Mouse (Mus musculus): ENCODE measurements around the gene Pdk4.

Gene Pdk4

DNA sequence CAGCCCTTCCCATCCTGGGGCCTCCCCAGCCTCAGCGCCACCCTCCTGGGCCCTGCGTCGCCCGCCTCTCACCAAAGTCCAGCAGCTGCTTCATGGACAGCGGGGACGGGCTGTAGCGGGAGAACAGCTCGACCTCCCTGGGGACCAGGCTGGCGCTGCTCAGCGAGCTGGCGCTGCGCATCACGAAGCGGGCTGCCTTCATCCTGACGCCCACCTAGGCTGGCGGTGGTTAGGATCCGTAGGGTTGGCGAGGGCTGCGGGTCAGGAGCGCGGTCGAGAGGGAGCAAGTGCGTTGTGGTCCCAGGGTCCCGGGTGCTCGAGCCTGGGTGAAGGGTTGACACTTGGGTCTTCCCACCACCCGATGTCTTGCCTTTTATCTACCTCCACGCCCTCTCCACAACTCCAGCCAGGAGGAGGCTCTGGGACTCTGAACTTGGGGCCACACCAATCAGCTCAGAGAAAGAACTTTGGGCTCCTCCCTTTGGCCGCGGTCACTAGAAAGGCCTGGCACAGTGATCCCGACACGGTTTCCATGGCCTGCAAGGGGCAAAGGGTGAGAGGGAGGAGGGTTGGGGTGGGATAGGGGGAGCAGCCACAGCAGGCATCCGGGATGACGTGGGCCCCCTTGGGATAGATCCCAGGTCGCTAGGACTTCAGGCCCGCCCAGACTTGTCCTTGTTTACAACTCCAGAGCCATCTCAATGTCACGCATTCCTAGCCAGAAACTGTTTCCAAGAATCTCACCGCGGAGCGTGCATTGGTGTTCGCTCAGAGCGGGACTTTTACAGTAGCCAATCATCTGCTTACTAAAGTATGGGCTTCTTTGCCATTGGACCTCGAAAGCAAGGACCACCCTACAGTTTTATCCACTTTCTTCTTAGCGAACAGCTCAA, at the start of gene Pdk4:
Gene Pdk4 (minus strand): TSS at position 349 of the 893 bp plus-strand sequence.
- DNase-seq, result peak; percentile 84 to 93

DNA sequence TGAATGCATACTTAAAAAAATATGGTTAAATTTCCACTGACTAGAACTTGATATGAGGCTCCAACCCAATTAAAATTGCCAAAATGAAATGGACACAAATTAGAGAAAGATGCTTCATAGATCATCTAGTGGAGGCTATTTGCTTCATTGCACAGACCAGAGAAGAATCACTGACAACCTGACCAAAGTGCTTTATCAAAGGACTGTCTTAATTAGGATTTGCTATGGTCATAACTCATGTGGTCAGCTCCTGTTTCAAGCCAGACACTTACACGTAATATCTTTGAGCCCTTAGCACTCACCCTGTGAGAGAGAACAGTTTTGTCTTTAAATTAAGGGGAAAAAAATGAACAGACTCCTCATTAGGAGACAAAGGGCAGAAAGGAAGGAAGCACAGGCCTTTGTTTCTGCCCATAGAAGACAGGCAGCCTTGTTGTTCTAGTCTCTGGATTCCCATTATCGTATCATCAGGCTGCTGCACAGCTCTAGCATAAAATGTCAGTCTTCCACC, 41.8 kb upstream of the Pdk4 start:
- no peak for DNase-seq

- DNase-seq, result no peak
Observed at GRCm38 (mm10) chr6:5535754-5536153, 39.6 kb upstream of the Pdk4 start.

DNA sequence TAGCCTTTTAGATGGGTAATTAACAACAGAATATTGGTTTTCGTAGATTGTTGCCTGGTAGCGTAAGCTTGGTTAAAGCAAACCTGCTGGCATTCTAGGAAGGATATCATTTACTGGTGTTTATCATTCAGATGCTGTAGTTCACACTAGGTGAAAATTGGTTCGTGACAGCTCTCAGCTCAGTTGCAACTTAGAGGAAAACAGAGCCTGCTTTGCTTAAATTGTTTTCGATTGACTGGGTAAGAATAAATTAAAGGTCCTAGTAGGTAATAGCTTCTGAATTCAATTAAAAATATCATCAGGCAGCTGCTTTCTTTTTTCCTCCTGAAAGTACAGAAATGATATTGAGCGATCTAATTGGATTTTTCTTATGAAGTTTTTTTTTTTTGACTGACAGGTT, 21.0 kb upstream of the Pdk4 start:
- no peak for DNase-seq

DNA sequence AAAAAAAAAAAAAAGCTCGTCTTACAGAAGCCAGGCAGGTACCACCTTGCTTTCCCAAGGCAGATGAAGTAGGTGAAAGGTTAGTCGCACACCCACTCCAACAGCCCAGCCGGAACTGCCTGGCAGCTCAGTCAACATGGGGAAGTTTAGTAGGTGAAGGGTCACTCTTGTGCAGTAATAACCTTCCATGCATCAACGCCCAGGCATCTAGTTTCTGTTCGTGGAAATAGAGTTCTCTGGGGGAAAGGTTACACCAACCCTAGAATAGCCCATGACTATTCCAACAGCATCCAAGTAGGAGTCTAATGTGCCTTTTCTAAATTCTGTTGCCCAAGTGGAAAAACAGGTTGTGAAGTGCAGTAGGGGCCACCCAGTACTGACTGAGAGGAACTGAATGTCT, 13.6 kb upstream of the Pdk4 start:
- DNase-seq, result peak; percentile 79 to 87

GRCm38 (mm10) chr6:5509303-5509702, 13.2 kb upstream of the Pdk4 start:
- DNase-seq, result peak; percentile 30 to 47

DNA sequence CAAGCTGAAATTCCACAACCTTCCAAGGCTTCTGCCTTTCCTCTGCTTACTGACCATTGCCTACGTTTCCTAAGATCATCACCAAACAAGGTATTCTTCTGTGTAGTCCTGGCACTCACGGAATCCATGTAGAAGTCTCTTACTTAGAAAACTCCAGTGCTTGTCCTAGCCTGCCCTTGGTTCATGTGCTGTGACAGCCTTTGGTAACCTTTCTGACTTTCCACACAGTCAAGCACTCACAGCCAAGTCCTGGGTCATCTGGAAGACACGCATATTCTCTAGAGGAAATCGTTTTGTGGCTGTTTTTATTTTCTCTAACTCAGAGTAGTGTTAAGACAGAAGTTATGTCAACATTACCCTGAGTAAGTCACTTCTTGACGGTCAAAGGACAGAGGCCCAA, 11.7 kb upstream of the Pdk4 start:
- no peak for DNase-seq

DNA sequence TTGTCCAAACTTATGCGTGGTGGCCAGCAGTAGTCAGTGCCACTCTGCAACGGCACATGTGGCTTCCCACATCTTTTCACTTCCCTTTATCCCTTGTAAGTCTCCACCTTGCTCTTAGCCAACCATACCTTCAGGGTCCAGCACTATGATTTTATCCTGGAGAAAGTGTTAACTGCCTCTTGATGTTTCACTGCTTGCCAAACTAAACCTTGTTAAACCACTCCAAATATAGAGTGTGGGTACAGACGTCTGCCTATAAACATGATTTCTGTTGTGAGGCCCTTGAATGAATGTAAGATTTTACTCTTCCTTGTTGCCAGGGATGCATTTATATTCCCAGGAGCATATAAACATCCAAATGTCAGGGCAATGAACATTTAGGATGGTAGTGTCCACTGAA, 10.2 kb upstream of the Pdk4 start:
- no peak for DNase-seq

DNA sequence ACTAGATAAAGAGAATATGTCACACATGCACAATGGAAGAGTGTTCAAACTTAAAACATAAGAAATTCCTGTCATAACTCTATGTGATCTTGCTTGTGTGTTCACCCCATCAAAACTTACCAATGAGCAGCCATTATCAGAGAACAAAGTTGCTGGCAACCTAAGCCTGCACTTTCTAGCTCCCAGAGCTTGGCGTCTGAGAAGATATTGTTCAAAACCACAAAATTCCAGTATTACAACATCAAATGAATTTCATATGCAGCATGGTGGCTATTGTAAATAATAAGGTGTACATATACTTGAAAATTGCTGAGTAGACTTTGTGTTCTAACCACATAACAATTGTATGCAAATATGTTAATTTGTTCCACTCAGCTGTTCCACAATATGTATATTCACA, 6.7 kb upstream of the Pdk4 start:
- no peak for DNase-seq

GRCm38 (mm10) chr6:5501551-5501950, 5.4 kb upstream of the Pdk4 start:
- DNase-seq, result no peak

DNA sequence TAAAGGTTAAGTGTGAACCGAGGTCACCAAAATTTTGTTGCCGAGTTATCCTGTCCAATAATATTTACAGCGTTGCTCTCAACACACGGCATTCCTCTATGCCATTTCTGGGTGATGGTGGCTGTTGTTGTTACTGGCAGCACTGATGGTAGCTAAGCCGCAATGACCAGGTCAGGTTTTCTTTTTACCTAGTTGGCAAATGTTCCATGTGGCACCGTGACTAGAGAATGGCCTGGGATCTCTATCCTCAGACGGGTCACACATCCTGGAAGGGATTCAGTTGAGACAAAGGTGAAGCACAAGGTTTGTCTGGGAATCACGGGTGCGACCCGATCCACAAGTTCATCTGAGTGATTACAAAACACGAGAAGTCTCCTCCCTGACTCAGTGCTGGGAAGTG, 2.6 kb upstream of the Pdk4 start:
- no peak for DNase-seq

DNA sequence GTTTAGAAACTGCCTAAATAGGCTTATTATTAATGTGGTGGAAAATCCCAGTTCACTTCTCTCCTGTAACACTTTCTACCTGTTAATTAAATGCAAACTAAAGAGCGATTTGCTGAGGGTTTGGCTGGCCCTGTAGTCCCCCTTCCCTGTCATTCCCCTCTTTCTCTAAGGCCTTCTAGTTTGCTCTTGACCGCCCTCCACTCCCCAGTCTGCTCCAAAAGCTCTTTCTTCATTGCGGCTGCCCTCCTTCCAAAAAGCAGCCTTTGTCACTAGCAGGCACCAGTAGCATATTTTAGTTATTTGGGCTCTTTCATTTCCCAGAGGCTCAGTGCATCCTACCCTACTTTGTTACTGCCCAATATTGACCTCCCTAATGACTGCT, 736 bp upstream of the Pdk4 start:
- DNase-seq, result no peak

DNA sequence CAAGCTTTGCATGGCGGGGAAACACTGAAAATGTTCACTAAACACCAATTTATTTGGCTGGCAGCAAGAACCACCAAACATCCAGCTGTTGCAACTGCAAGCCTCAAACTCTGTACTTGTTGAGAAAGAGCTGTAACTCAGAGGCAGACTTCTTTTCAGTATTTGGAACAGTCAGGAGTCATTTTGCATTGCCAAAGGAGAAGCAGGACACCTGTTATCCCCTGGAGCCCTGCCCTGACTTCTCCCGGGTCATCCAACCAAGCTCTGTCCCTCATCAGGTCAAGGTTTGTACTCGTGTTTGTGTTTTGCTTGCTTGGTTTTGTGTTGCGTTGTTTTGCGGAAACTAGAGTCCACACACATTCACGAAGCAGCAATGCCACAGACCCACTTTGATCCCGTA, 11.1 kb downstream of the Pdk4 start:
- no peak for DNase-seq

DNA sequence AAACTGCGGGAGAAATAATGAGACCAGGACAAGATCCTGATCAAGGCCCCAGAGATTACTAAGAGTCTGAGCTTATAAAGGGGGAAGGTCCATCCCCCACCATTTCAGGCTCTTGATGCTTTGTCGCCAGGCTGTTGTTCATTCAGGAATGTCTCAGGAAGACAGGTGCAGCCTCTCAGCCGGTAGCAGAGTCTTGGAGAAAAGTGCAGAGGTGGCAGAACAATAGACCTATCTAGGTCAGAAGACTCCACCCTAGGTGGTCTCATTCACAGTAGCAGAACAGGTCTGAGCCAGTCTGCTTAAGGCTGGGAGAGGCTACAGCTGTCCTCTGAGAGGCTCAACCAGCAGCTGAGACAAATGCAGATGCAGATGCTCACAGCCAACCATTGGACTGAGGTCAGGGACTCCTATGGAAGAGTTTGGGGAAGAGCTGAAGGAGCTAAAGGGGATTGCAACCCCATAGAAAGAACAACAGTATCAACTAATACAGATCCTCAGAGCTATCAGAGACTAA, 13.8 kb downstream of the Pdk4 start:
- no peak for DNase-seq

GRCm38 (mm10) chr6:5481066-5481465, 15.0 kb downstream of the Pdk4 start:
- DNase-seq, result no peak

DNA sequence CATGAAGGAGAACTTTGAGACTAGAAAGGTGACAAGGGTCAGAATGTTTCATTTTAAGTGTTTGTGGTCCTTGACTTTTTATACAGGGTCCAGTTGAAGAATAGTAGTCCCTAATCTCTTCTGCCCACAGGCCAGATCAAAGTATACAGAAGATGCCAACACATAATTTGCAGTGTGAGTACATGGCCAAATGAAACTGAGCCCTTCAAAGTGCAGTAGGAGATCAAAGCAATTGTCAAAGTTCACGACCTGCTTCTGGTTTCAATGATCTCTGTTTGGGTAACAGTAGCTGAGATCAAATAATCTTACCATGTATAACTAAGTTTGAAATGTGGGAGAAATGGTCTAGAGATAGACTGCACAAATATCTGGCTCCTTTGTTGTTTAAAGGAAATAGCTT, 22.1 kb downstream of the Pdk4 start:
- DNase-seq, result no peak

- no peak for DNase-seq
Observed at GRCm38 (mm10) chr6:5472692-5473091, 23.4 kb downstream of the Pdk4 start.

- no peak for DNase-seq
Observed at GRCm38 (mm10) chr6:5470480-5471318, 25.4 kb downstream of the Pdk4 start.

DNA sequence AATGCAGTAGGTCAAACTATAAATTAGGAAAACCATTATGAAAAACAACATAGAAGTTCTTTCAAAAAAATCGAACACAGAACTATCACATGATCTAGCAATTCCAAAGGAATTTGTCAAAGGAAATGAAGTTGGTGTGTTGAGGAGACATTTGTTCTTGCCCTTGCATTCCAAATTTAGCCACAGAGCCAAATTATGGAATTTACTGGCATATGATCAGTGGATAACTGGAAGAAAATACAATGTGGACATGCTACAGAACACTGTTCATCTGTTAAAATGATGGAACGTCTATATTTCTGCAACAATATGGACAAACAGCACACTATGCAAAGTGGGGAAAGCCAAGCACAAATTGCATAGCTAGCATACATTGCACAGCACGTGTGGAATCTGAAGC, 40.3 kb downstream of the Pdk4 start:
- no peak for DNase-seq

DNA sequence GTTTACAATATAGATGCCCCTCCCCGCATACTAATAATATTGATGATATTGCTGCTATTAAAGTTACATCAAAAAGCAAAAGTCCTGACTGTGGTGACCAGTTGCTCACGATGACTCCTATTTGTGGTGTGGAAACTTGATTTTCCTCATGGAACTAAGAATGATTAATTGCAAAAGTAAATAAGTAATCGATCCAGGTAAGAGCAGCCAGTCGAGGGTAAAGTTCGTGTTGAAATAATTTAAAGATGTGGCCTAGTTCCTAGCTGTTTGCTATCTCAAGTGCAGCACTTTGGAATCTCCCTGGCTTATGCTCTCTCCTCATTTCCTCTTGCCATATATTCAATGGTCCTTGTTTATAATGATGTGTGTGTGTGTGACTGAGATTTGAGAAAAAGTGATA, 46.2 kb downstream of the Pdk4 start:
- DNase-seq, result no peak

GRCm38 (mm10) chr6:5448396-5448795, 47.7 kb downstream of the Pdk4 start:
- no peak for DNase-seq

GRCm38 (mm10) chr6:5447546-5447945, 48.6 kb downstream of the Pdk4 start:
- no peak for DNase-seq

DNA sequence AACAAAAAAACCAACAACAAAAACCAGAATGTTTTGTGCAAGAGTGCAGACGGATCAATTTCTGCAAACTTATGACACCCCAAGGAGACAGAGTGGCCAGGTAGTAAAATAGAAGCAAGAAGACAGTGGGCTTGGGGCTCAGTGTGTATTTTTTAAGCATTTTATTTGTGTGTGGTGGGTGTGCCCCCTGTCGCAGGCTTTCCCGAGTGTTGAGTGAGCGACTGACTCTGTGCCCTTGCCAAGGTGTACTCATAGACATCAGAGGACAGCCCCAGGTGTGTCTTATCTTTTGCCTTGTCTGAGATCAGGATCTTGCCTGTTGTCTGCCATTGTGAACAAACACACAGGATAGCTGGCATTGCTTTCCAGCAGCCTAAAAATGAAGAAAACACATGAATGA, 49.1 kb downstream of the Pdk4 start:
- DNase-seq, result no peak
